Mouse (Mus musculus) hindbrain, embryonic 10.5 days (tissue): ENCODE results near the gene Slc9a5. TPM values are rescaled to one million over a fixed set of nuclear protein-coding genes. Genes with fewer than 3 reads are reported as not detected.
A peak's percentile ranks its signal among the peaks of the same experiment; 100 is the strongest.

Source experiments
- DNase-seq: peaks from one replicate; pipeline ENCODE4 v3.0.0-alpha.2; 2017; ENCODE audit warnings: low spot score
- H3K27ac ChIP-seq: fragments of 300-500 bp; sonication (generic); 2 replicates; pipeline ENCODE4 v1.5.1; 2016; ENCODE audit warnings: mild to moderate bottlenecking, moderate library complexity
- H3K27me3 ChIP-seq: fragments of 300-500 bp; sonication (generic); 2 replicates; pipeline ENCODE4 v1.6.1; 2016; ENCODE audit warnings: mild to moderate bottlenecking; ENCODE audit not compliant: poor library complexity, insufficient read depth, severe bottlenecking
- H3K36me3 ChIP-seq: fragments of 300-500 bp; sonication (generic); 2 replicates; pipeline ENCODE4 v1.6.1; 2016; ENCODE audit warnings: mild to moderate bottlenecking, moderate library complexity
- H3K4me1 ChIP-seq: fragments of 300-500 bp; sonication (generic); replicated peaks from 2 replicates; pipeline ENCODE4 v1.6.1; 2016; ENCODE audit warnings: mild to moderate bottlenecking
- H3K4me3 ChIP-seq: fragments of 300-500 bp; sonication (generic); 2 replicates; pipeline ENCODE4 v1.5.1; 2016; ENCODE audit warnings: mild to moderate bottlenecking, moderate library complexity
- H3K9me3 ChIP-seq: fragments of 300-500 bp; sonication (generic); 2 replicates; pipeline ENCODE4 v1.6.1; 2016; ENCODE audit warnings: mild to moderate bottlenecking, moderate library complexity
- WGBS: fragments of 180-500 bp; shearing (Covaris S2); methylation state at CpG from one replicate; pipeline ENCODE4 v1.1.7; 2016; 5-methylcytosine and 5-hydroxymethylcytosine counted together
- polyA plus RNA-seq: library from polyadenylated mRNA; unstranded; fragments of >200 nt; fragmentation: Nextera tagmentation; extraction: Ambion mirVana; gene quantifications from 2 replicates; pipeline ENCODE4 v1.2.1, GENCODE M21; 2016

Slc9a5 gene
- polyA plus RNA-seq, 1 experiment from 2014 or later, result 4.1 TPM

- peaks cover 31% of the 10 kb centered on the region for H3K27me3 ChIP-seq
- H3K36me3 ChIP-seq, result no peaks in the 10 kb centered on the region
- H3K4me3 ChIP-seq, result peak within 1 kb of the TSS; percentile 72
- under 1% methylated on average over 53 of the region's 53 CpGs for WGBS
- no peaks in the 10 kb centered on the region for H3K9me3 ChIP-seq
- peak; percentile 96 for DNase-seq
- peaks cover 68% of the 10 kb centered on the region for H3K4me1 ChIP-seq
- peak within 1 kb of the TSS; percentile 90 for H3K27ac ChIP-seq
These were observed 1.0 kb upstream of the Slc9a5 start, which contains the start of gene Fhod1 for GRCm38 (mm10) chr8:105347428-105348221. Fhod1 (minus strand) TSS chr8:105347953.

- Histone ChIP-seq H3K36me3 (0 out of 2 replicates have a peak, but pooled peaks cover 3% of the 10 kb centered on the region), H3K27me3 (peaks cover 36% of the 10 kb centered on the region), H3K27ac (peak overlapping the region; percentile 90), H3K4me3 (peak overlapping the region; percentile 72), H3K9me3 (no peaks in the 10 kb centered on the region), H3K4me1 (peaks cover 72% of the 10 kb centered on the region)
- 1% methylated on average over 42 of the region's 48 CpGs for WGBS
- DNase-seq, result peak; percentile 62
These were observed 591 bp downstream of the Slc9a5 start for GRCm38 (mm10) chr8:105349096-105349771.

- H3K4me1 ChIP-seq, result peaks cover 70% of the 10 kb centered on the region
- no peak for DNase-seq
These were observed 1.5 kb downstream of the Slc9a5 start for GRCm38 (mm10) chr8:105350186-105350585.

GRCm38 (mm10) chr8:105353583-105354135 lies 5.0 kb downstream of the Slc9a5 start:
- WGBS, result 72% methylated on average over 8 of the region's 8 CpGs
- H3K36me3 ChIP-seq, result peaks cover 28% of the 10 kb centered on the region
- H3K27ac ChIP-seq, result no peak overlapping the region
- peaks cover 49% of the 10 kb centered on the region for H3K4me1 ChIP-seq
- peaks cover 49% of the 10 kb centered on the region for H3K27me3 ChIP-seq
- H3K9me3 ChIP-seq, result no peaks in the 10 kb centered on the region
- no peak for DNase-seq
- H3K4me3 ChIP-seq, result no peak overlapping the region

More at GRCm38 (mm10) chr8:105350186-105350585, 1.5 kb downstream of the Slc9a5 start:
- no peak overlapping the region for H3K27ac ChIP-seq
- H3K27me3 ChIP-seq, result peaks cover 36% of the 10 kb centered on the region
- 0 out of 2 replicates have a peak, but pooled peaks cover 3% of the 10 kb centered on the region for H3K36me3 ChIP-seq
- WGBS, result 43% methylated on average over 7 of the region's 7 CpGs
- H3K4me3 ChIP-seq, result peak overlapping the region; percentile 72
- no peaks in the 10 kb centered on the region for H3K9me3 ChIP-seq

- H3K27ac ChIP-seq, result peak overlapping the region; percentile 54; the same call in 1 of the 2 replicates
- H3K4me1 ChIP-seq, result peaks cover 48% of the 10 kb centered on the region
- H3K4me3 ChIP-seq, result no peak overlapping the region
- peaks cover 46% of the 10 kb centered on the region for H3K27me3 ChIP-seq
- no peak for DNase-seq
- peaks cover 28% of the 10 kb centered on the region for H3K36me3 ChIP-seq
- 81% methylated on average over 4 of the region's 4 CpGs for WGBS
- no peaks in the 10 kb centered on the region for H3K9me3 ChIP-seq
These were observed 5.9 kb downstream of the Slc9a5 start for GRCm38 (mm10) chr8:105354549-105354948.

- no peaks in the 10 kb centered on the region for H3K9me3 ChIP-seq
- 49% methylated on average over 26 of the region's 26 CpGs for WGBS
- H3K4me3 ChIP-seq, result peak overlapping the region; percentile 7; the same call in 1 of the 2 replicates
- H3K27me3 ChIP-seq, result peaks cover 38% of the 10 kb centered on the region
- peak; percentile 63 for DNase-seq
- peaks cover 28% of the 10 kb centered on the region for H3K36me3 ChIP-seq
- peaks cover 44% of the 10 kb centered on the region for H3K4me1 ChIP-seq
- H3K27ac ChIP-seq, result peak overlapping the region; percentile 54
These were observed 6.8 kb downstream of the Slc9a5 start for GRCm38 (mm10) chr8:105355179-105356024.

GRCm38 (mm10) chr8:105356681-105357080 lies 8.0 kb downstream of the Slc9a5 start:
- peaks cover 39% of the 10 kb centered on the region for H3K4me1 ChIP-seq
- peaks cover 28% of the 10 kb centered on the region for H3K36me3 ChIP-seq
- H3K27me3 ChIP-seq, result peaks cover 28% of the 10 kb centered on the region
- no peak overlapping the region for H3K27ac ChIP-seq
- H3K4me3 ChIP-seq, result no peak overlapping the region
- H3K9me3 ChIP-seq, result no peaks in the 10 kb centered on the region
- WGBS, result 79% methylated on average over 14 of the region's 14 CpGs
- no peak for DNase-seq

- DNase-seq, result no peak
- Histone ChIP-seq H3K9me3 (no peaks in the 10 kb centered on the region), H3K27ac (no peak overlapping the region), H3K27me3 (peaks cover 23% of the 10 kb centered on the region), H3K36me3 (peaks cover 41% of the 10 kb centered on the region), H3K4me1 (peaks cover 34% of the 10 kb centered on the region), H3K4me3 (no peak overlapping the region)
- WGBS, result 67% methylated on average over 15 of the region's 15 CpGs
These were observed 10.6 kb downstream of the Slc9a5 start for GRCm38 (mm10) chr8:105359208-105359607.

GRCm38 (mm10) chr8:105359646-105360045 lies 11.0 kb downstream of the Slc9a5 start:
- 52% methylated on average over 4 of the region's 4 CpGs for WGBS
- no peak for DNase-seq
- Histone ChIP-seq H3K4me1 (peaks cover 31% of the 10 kb centered on the region), H3K36me3 (peaks cover 45% of the 10 kb centered on the region), H3K9me3 (no peaks in the 10 kb centered on the region), H3K4me3 (no peak overlapping the region), H3K27ac (no peak overlapping the region), H3K27me3 (peaks cover 23% of the 10 kb centered on the region)

GRCm38 (mm10) chr8:105361751-105362702 lies 13.4 kb downstream of the Slc9a5 start:
- WGBS, result 87% methylated on average over 12 of the region's 12 CpGs
- Histone ChIP-seq H3K27me3 (peaks cover 16% of the 10 kb centered on the region), H3K4me1 (peaks cover 18% of the 10 kb centered on the region), H3K27ac (no peak overlapping the region), H3K9me3 (no peaks in the 10 kb centered on the region), H3K36me3 (peaks cover 38% of the 10 kb centered on the region), H3K4me3 (no peak overlapping the region)
- no peak for DNase-seq

GRCm38 (mm10) chr8:105367107-105367506 lies 18.5 kb downstream of the Slc9a5 start:
- 75% methylated on average over 2 of the region's 2 CpGs for WGBS
- Histone ChIP-seq H3K27me3 (no peaks in the 10 kb centered on the region), H3K27ac (no peak overlapping the region), H3K36me3 (peaks cover 52% of the 10 kb centered on the region), H3K4me3 (no peak overlapping the region), H3K4me1 (peaks cover 10% of the 10 kb centered on the region), H3K9me3 (no peaks in the 10 kb centered on the region)
- no peak for DNase-seq
